Mouse (Mus musculus): ENCODE measurements at regions not wholly inside any gene's neighbourhood (a gene's known extent, or its start where the extent isn't known, plus 50 kb on each side); places are given as distances from the start of the nearest gene placed in this dataset.

DNA sequence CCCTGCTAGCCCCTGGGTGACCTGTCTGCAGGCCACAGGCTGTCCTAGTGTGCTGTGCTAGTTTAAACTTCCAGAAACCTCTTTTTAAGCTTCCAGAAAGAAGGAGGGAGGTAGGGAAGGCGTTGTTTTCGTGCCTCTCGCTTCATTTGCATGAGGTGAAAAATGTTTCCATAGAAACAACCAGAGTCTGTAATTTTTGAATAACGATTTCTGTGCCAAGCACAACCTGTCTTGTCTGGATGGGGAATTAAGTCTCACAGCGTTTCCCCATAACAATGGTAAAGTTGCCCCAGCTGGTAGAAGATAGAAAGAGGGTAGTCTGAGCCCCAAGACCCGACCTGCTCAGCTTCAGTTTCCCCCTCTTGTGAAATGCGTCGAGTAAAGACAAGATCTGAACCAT, 59.3 kb upstream of the Dlk1 start:
- no peak overlapping the region for H3K27ac ChIP-seq (ENCODE audit: control insufficient read depth, insufficient read depth, low read depth, low read length)
- H3K36me3 ChIP-seq (ENCODE audit: control insufficient read depth, insufficient read depth, low read length) = no peaks in the 10 kb centered on the region
- H3K4me1 ChIP-seq (ENCODE audit: control insufficient read depth, insufficient read depth, low read length) = peaks cover 5% of the 10 kb centered on the region
- no peaks in the 10 kb centered on the region for H3K27me3 ChIP-seq (ENCODE audit: control insufficient read depth, insufficient read depth, low read length)
- TF ChIP-seq CTCF (IDR thresholded peaks at IDR 0.05; ENCODE audit: control insufficient read depth, insufficient read depth, insufficient replicate concordance, low read depth, low read length) = no peak
- no peak for TF ChIP-seq POLR2A (IDR thresholded peaks at IDR 0.05; ENCODE audit: control insufficient read depth, low read depth, low read length)
- H3K4me3 ChIP-seq (ENCODE audit: control insufficient read depth, low read depth, low read length) = no peak overlapping the region

DNA sequence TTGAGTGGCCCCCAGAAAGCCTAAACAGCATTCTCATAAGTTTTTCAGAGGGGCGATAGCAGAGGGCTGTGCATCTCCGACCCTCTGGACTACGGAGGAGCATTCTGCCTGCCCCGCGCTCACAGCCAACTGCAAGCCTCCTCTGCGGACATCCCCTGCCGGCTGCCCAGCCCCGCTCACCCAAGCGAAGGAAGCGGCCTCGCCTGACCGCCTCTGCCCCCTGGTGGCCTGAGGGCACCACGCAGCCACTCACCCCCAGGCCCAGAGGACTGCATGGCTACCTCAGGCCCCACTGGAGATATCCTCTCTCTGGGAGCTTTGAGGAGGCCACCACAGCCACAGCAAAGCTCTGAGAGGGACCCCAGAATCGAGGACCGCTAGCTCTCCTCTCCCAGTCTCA, 58.8 kb upstream of the Dlk1 start:
- peaks cover 5% of the 10 kb centered on the region for H3K4me1 ChIP-seq (ENCODE audit: control insufficient read depth, insufficient read depth, low read length)
- TF ChIP-seq CTCF (IDR thresholded peaks at IDR 0.05; ENCODE audit: control insufficient read depth, insufficient read depth, insufficient replicate concordance, low read depth, low read length) (peak; percentile 85; the same call in 1 of the 2 replicates), POLR2A (IDR thresholded peaks at IDR 0.05; ENCODE audit: control insufficient read depth, low read depth, low read length) (no peak)
- no peak overlapping the region for H3K4me3 ChIP-seq (ENCODE audit: control insufficient read depth, low read depth, low read length)
- H3K36me3 ChIP-seq (ENCODE audit: control insufficient read depth, insufficient read depth, low read length) = no peaks in the 10 kb centered on the region
- H3K27ac ChIP-seq (ENCODE audit: control insufficient read depth, insufficient read depth, low read depth, low read length) = no peak overlapping the region
- H3K27me3 ChIP-seq (ENCODE audit: control insufficient read depth, insufficient read depth, low read length) = no peaks in the 10 kb centered on the region

DNA sequence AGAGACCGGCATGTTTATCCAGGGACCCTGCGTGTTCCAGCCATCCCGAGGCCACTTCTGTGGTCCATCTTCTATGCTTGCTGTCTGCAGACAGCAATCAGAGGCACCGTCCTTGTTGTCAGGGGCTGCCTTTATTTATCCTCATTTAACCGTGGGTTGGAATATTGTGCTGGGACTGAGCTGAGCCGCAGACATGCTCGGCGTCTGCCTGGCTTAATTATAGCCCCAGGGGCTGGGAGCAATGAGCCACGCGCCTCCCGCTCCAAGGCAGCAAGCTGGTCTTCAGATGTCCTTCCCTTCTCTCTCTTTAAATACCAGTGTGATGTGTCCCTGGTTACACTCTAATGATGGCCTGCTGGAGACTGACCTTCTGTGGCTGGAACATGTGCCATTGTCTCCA, 58.2 kb upstream of the Dlk1 start:
- Histone ChIP-seq H3K27ac (ENCODE audit: control insufficient read depth, insufficient read depth, low read depth, low read length) (no peak overlapping the region), H3K4me1 (ENCODE audit: control insufficient read depth, insufficient read depth, low read length) (peaks cover 11% of the 10 kb centered on the region), H3K27me3 (ENCODE audit: control insufficient read depth, insufficient read depth, low read length) (no peaks in the 10 kb centered on the region), H3K4me3 (ENCODE audit: control insufficient read depth, low read depth, low read length) (no peak overlapping the region), H3K36me3 (ENCODE audit: control insufficient read depth, insufficient read depth, low read length) (no peaks in the 10 kb centered on the region)
- TF ChIP-seq POLR2A (IDR thresholded peaks at IDR 0.05; ENCODE audit: control insufficient read depth, low read depth, low read length) (no peak), CTCF (IDR thresholded peaks at IDR 0.05; ENCODE audit: control insufficient read depth, insufficient read depth, insufficient replicate concordance, low read depth, low read length) (no peak)

DNA sequence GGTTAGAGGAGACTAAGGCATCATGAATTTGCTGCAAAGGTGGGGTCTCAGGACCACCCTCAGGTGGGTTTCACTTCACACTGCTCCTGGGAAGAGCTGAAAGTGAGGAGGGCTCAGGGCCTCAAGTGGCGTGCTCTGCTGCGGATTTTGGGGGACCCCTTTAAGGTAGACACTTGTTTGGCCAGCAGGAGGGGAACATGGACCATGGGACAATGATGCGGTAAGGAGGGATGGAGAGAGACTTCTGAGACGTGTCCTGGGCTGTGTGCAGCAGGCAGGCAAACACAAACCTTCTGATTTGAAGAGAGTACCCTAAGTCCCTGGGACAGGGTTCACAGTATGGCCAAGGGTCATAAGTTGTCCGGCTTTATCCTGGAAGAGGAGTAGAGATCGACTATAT, 56.0 kb upstream of the Dlk1 start:
- H3K4me1 ChIP-seq (ENCODE audit: control insufficient read depth, insufficient read depth, low read length) = peaks cover 18% of the 10 kb centered on the region
- TF ChIP-seq CTCF (IDR thresholded peaks at IDR 0.05; ENCODE audit: control insufficient read depth, insufficient read depth, insufficient replicate concordance, low read depth, low read length) (no peak), POLR2A (IDR thresholded peaks at IDR 0.05; ENCODE audit: control insufficient read depth, low read depth, low read length) (no peak)
- no peak overlapping the region for H3K27ac ChIP-seq (ENCODE audit: control insufficient read depth, insufficient read depth, low read depth, low read length)
- no peaks in the 10 kb centered on the region for H3K36me3 ChIP-seq (ENCODE audit: control insufficient read depth, insufficient read depth, low read length)
- no peak overlapping the region for H3K4me3 ChIP-seq (ENCODE audit: control insufficient read depth, low read depth, low read length)
- no peaks in the 10 kb centered on the region for H3K27me3 ChIP-seq (ENCODE audit: control insufficient read depth, insufficient read depth, low read length)

GRCm38 (mm10) chr12:109397175-109398058, 55.2 kb upstream of the Dlk1 start:
- Histone ChIP-seq H3K36me3 (ENCODE audit: control insufficient read depth, insufficient read depth, low read length) (no peaks in the 10 kb centered on the region), H3K4me1 (ENCODE audit: control insufficient read depth, insufficient read depth, low read length) (peaks cover 18% of the 10 kb centered on the region), H3K4me3 (ENCODE audit: control insufficient read depth, low read depth, low read length) (no peak overlapping the region), H3K27ac (ENCODE audit: control insufficient read depth, insufficient read depth, low read depth, low read length) (no peak overlapping the region), H3K27me3 (ENCODE audit: control insufficient read depth, insufficient read depth, low read length) (no peaks in the 10 kb centered on the region)
- TF ChIP-seq POLR2A (IDR thresholded peaks at IDR 0.05; ENCODE audit: control insufficient read depth, low read depth, low read length) = no peak
- TF ChIP-seq CTCF (IDR thresholded peaks at IDR 0.05; ENCODE audit: control insufficient read depth, insufficient read depth, insufficient replicate concordance, low read depth, low read length) = no peak

GRCm38 (mm10) chr12:109398473-109398872, 54.1 kb upstream of the Dlk1 start:
- H3K4me1 ChIP-seq (ENCODE audit: control insufficient read depth, insufficient read depth, low read length) = peaks cover 18% of the 10 kb centered on the region
- TF ChIP-seq CTCF (IDR thresholded peaks at IDR 0.05; ENCODE audit: control insufficient read depth, insufficient read depth, insufficient replicate concordance, low read depth, low read length) = no peak
- TF ChIP-seq POLR2A (IDR thresholded peaks at IDR 0.05; ENCODE audit: control insufficient read depth, low read depth, low read length) = no peak
- no peaks in the 10 kb centered on the region for H3K27me3 ChIP-seq (ENCODE audit: control insufficient read depth, insufficient read depth, low read length)

GRCm38 (mm10) chr12:109398951-109399350, 53.7 kb upstream of the Dlk1 start:
- peaks cover 14% of the 10 kb centered on the region for H3K4me1 ChIP-seq (ENCODE audit: control insufficient read depth, insufficient read depth, low read length)
- no peaks in the 10 kb centered on the region for H3K27me3 ChIP-seq (ENCODE audit: control insufficient read depth, insufficient read depth, low read length)
- no peak overlapping the region for H3K27ac ChIP-seq (ENCODE audit: control insufficient read depth, insufficient read depth, low read depth, low read length)
- no peaks in the 10 kb centered on the region for H3K36me3 ChIP-seq (ENCODE audit: control insufficient read depth, insufficient read depth, low read length)
- no peak overlapping the region for H3K4me3 ChIP-seq (ENCODE audit: control insufficient read depth, low read depth, low read length)
- TF ChIP-seq CTCF (IDR thresholded peaks at IDR 0.05; ENCODE audit: control insufficient read depth, insufficient read depth, insufficient replicate concordance, low read depth, low read length) (no peak), POLR2A (IDR thresholded peaks at IDR 0.05; ENCODE audit: control insufficient read depth, low read depth, low read length) (no peak)

More at GRCm38 (mm10) chr12:109398473-109398872, 54.1 kb upstream of the Dlk1 start:
- H3K4me3 ChIP-seq (ENCODE audit: control insufficient read depth, low read depth, low read length) = no peak overlapping the region
- H3K36me3 ChIP-seq (ENCODE audit: control insufficient read depth, insufficient read depth, low read length) = no peaks in the 10 kb centered on the region
- no peak overlapping the region for H3K27ac ChIP-seq (ENCODE audit: control insufficient read depth, insufficient read depth, low read depth, low read length)

Measured in testis, adult 2 months (tissue).